Mouse (Mus musculus): Measurements from ENCODE around the gene Elp6. TPM values are rescaled to one million over a fixed set of nuclear protein-coding genes. Genes with fewer than 3 reads are reported as not detected.
A peak's percentile ranks its signal among the peaks of the same experiment; 100 is the strongest.

Gene Elp6
- polyA plus RNA-seq, 1 experiment from 2014 or later, result 24.1 TPM

DNA sequence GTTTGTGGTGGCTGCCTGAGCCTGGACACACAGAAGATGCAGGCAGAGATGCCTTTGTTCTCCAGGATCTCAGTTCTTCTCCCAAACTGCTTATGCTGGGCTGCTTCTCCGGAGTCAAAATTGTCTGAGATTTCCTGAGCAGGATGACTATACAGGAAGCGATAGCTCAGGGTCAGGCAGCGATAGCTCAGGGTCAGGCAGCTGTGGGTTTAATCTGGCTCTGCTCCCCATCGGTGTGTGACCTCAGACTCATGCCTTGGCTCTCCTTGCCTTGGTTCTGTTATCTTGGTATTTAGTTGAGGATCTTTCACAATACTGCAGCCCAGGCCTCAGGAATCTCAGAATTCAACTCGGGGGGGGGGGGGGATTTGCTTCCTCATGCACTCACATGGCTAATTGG is 61.8 kb downstream of the Elp6 start:
- Histone ChIP-seq H3K4me3 (ENCODE audit: low read length) (no peak overlapping the region), H3K36me3 (ENCODE audit: control insufficient read depth, insufficient read depth, low read length) (no peaks in the 10 kb centered on the region), H3K27me3 (ENCODE audit: control insufficient read depth, insufficient read depth, low read depth, low read length) (no peaks in the 10 kb centered on the region), H3K4me2 (ENCODE audit: low read depth, low read length) (no peak overlapping the region), H3K27ac (ENCODE audit: low read length) (no peak overlapping the region), H3K9me3 (ENCODE audit: control insufficient read depth, low read length) (no peaks in the 10 kb centered on the region), H3K9ac (ENCODE audit: low read length) (no peak overlapping the region), H3K4me1 (replicated peaks; ENCODE audit: control insufficient read depth, insufficient read depth, low read length) (no peaks in the 10 kb centered on the region)
- no peak for ATAC-seq (ENCODE audit: low read depth)
- 58% methylated on average over 5 of the region's 5 CpGs for WGBS

GRCm38 (mm10) chr9:110369860-110370259 is 64.9 kb downstream of the Elp6 start:
- WGBS, result 82% methylated on average over 3 of the region's 3 CpGs
- H3K36me3 ChIP-seq (ENCODE audit: control insufficient read depth, insufficient read depth, low read length), result 0 out of 2 replicates have a peak, but pooled peaks cover 5% of the 10 kb centered on the region
- no peaks in the 10 kb centered on the region for H3K4me1 ChIP-seq (replicated peaks; ENCODE audit: control insufficient read depth, insufficient read depth, low read length)
- H3K4me2 ChIP-seq (ENCODE audit: low read depth, low read length), result no peak overlapping the region
- ATAC-seq (ENCODE audit: low read depth), result no peak
- no peak overlapping the region for H3K4me3 ChIP-seq (ENCODE audit: low read length)
- H3K27ac ChIP-seq (ENCODE audit: low read length), result no peak overlapping the region
- H3K9me3 ChIP-seq (ENCODE audit: control insufficient read depth, low read length), result no peaks in the 10 kb centered on the region
- no peaks in the 10 kb centered on the region for H3K27me3 ChIP-seq (ENCODE audit: control insufficient read depth, insufficient read depth, low read depth, low read length)
- H3K9ac ChIP-seq (ENCODE audit: low read length), result no peak overlapping the region

Small RNA genes within 50 kb of the gene (microRNA-seq; reads per million reads assigned to microRNA genes)
- 59.1 reads per million, percentile 44 among the genes with 10 or more reads in this experiment for gene Mir6236

Other genes starting within 250 kb of the Elp6 start
- 86.0 and 87.1 TPM in 2 replicates for gene Smarcc1, start 187.5 kb upstream of the Elp6 start, polyA plus RNA-seq (2015; fragmentation: Nextera tagmentation; extraction: Ambion mirVana)
- 117 and 119 TPM in 2 replicates for gene Dhx30, start 187.3 kb upstream of the Elp6 start, polyA plus RNA-seq (2015; fragmentation: Nextera tagmentation; extraction: Ambion mirVana)
- 1.9 and 3.0 TPM in 2 replicates for gene Cspg5, start 61.4 kb upstream of the Elp6 start, polyA plus RNA-seq (2015; fragmentation: Nextera tagmentation; extraction: Ambion mirVana)
- gene Scap, start 28.1 kb downstream of the Elp6 start, polyA plus RNA-seq (2015; fragmentation: Nextera tagmentation; extraction: Ambion mirVana), result 24.6 and 26.2 TPM in 2 replicates
- gene Ptpn23, start 103.0 kb downstream of the Elp6 start, polyA plus RNA-seq (2015; fragmentation: Nextera tagmentation; extraction: Ambion mirVana), result 12.2 and 13.5 TPM in 2 replicates
- gene Ngp, start 114.6 kb downstream of the Elp6 start, polyA plus RNA-seq (2015; fragmentation: Nextera tagmentation; extraction: Ambion mirVana), result 3.3 and 10.2 TPM in 2 replicates
- 8.5 and 10.8 TPM in 2 replicates for gene Klhl18, start 171.5 kb downstream of the Elp6 start, polyA plus RNA-seq (2015; fragmentation: Nextera tagmentation; extraction: Ambion mirVana)
- 2.5 and 3.4 TPM in 2 replicates for gene Kif9, start 171.8 kb downstream of the Elp6 start, polyA plus RNA-seq (2015; fragmentation: Nextera tagmentation; extraction: Ambion mirVana)
- 31.7 and 33.1 TPM in 2 replicates for gene Setd2, start 227.4 kb downstream of the Elp6 start, polyA plus RNA-seq (2015; fragmentation: Nextera tagmentation; extraction: Ambion mirVana)